In the genomic region with DNA sequence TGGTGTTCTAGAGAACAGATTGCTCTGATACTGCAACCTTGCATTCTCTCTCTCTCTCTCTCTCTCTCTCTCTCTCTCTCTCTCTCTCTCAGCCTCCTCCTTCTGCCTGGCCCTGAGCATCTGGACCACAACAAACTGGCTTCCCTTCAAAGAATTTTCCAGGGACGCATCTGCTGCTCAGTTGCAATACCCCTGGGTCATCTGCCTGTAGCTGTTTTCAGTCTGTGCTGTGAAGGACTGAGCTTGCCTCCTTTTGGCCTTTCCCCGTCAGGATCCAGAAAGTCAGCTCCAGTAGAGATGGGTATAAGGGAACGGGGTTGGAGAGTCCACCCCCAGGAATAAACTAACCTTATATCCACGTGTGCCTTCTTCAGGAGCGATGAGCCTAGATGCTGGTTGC, we compare ENCODE assay signal across 14 mouse cellular contexts.
DNase-seq lines count a peak whose midpoint lies in the region; ATAC-seq and TF ChIP-seq lines count a peak whose summit lies in the region.
"Had no signal": no experiment of that assay in that cellular context is flagged by ENCODE, and none has a peak within 500 bp of the region (broad histone marks: within the 10 kb centered on the region; RNA-seq: fewer than 3 reads in every experiment).

No protein-coding gene starts in this region.

- no peak overlapping the region for H3K4me2 ChIP-seq in limb, embryonic 14.5 days (replicated peaks; ENCODE audit: low read depth, low read length, severe bottlenecking)
- H3K4me2 ChIP-seq: kidney, embryonic 15.5 days; liver, embryonic 13.5 days had no signal

- DNase-seq in gastrocnemius, adult 18-20 months (ENCODE audit: low spot score), result peak; percentile 30
- no peak for DNase-seq in gastrocnemius, postnatal 10 days
- no peak for DNase-seq in limb, embryonic 14.5 days (ENCODE audit: low spot score)
- no peak for DNase-seq in limb, embryonic 10.5 days (ENCODE audit: low spot score)
- peak; percentile 75 for DNase-seq in MN1 (ENCODE audit: low spot score)
- peak; percentile 60 for DNase-seq in brain, embryonic 14.5 days (ENCODE audit: low read depth)
- no peak for DNase-seq in urinary bladder, adult 18-20 months (ENCODE audit: low spot score in 2 of 2)
- DNase-seq in kidney, postnatal 14 days, result no peak
- DNase-seq: cerebellum, adult 9-10 months; layer of hippocampus, adult 9-11 months; liver, embryonic 13.5 days; lung, postnatal 10 days had no signal

- H3K27me3 ChIP-seq in limb, embryonic 14.5 days (ENCODE audit: control insufficient read depth, insufficient read depth, low read length), result no peaks in the 10 kb centered on the region
- H3K27me3 ChIP-seq in limb, embryonic 10.5 days (ENCODE audit: low read depth, poor library complexity, severe bottlenecking), result no peaks in the 10 kb centered on the region
- H3K27me3 ChIP-seq: kidney, embryonic 15.5 days; liver, embryonic 13.5 days; neural tube, embryonic 13.5 days had no signal

- H3K36me3 ChIP-seq in limb, embryonic 14.5 days (ENCODE audit: control insufficient read depth, insufficient read depth, low read length), result no peaks in the 10 kb centered on the region
- H3K36me3 ChIP-seq in limb, embryonic 10.5 days, result no peaks in the 10 kb centered on the region
- H3K36me3 ChIP-seq: kidney, embryonic 15.5 days; liver, embryonic 13.5 days; neural tube, embryonic 13.5 days had no signal

- no peak overlapping the region for H3K27ac ChIP-seq in limb, embryonic 14.5 days (replicated peaks; ENCODE audit: low read depth, low read length)
- no peak overlapping the region for H3K27ac ChIP-seq in limb, embryonic 10.5 days
- H3K27ac ChIP-seq: kidney, embryonic 15.5 days; liver, embryonic 13.5 days; neural tube, embryonic 13.5 days had no signal

- no peaks in the 10 kb centered on the region for H3K9me3 ChIP-seq in limb, embryonic 14.5 days (ENCODE audit: control insufficient read depth, low read length)
- no peaks in the 10 kb centered on the region for H3K9me3 ChIP-seq in limb, embryonic 10.5 days (replicated peaks)
- H3K9me3 ChIP-seq: kidney, embryonic 15.5 days; liver, embryonic 13.5 days; neural tube, embryonic 13.5 days had no signal

- peaks cover 14% of the 10 kb centered on the region for H3K4me1 ChIP-seq in limb, embryonic 14.5 days (ENCODE audit: control insufficient read depth, insufficient read depth, low read length)
- no peaks in the 10 kb centered on the region; the same call in 1 of the 2 replicates for H3K4me1 ChIP-seq in limb, embryonic 10.5 days

- no peak overlapping the region for H3K4me3 ChIP-seq in limb, embryonic 14.5 days (replicated peaks; ENCODE audit: low read length)
- H3K4me3 ChIP-seq in limb, embryonic 10.5 days, result no peak overlapping the region
- H3K4me3 ChIP-seq: kidney, embryonic 15.5 days; liver, embryonic 13.5 days; neural tube, embryonic 13.5 days had no signal

- no peak for TF ChIP-seq CTCF in brain, embryonic 14.5 days (IDR thresholded peaks at IDR 0.05; ENCODE audit: borderline replicate concordance, extremely low read depth, insufficient read depth, insufficient read length)

- H3K9ac ChIP-seq in limb, embryonic 14.5 days (ENCODE audit: low read depth, low read length, severe bottlenecking), result no peak overlapping the region
- H3K9ac ChIP-seq: kidney, embryonic 15.5 days; liver, embryonic 13.5 days; neural tube, embryonic 13.5 days had no signal

- 71% methylated on average over 5 of the region's 5 CpGs for WGBS in limb, embryonic 14.5 days
- WGBS in limb, embryonic 10.5 days, result 86% methylated on average over 5 of the region's 5 CpGs

- ATAC-seq in limb, embryonic 14.5 days (ENCODE audit: low FRiP score, low read depth), result peak; percentile 42; the same call in 1 of the 2 replicates

- no peak for TF ChIP-seq POLR2A in limb, embryonic 14.5 days (IDR thresholded peaks at IDR 0.05; ENCODE audit: borderline replicate concordance, extremely low read depth, insufficient read depth, insufficient read length)
- no peak for TF ChIP-seq POLR2A in brain, embryonic 14.5 days (IDR thresholded peaks at IDR 0.05; ENCODE audit: borderline replicate concordance, extremely low read depth, insufficient read depth, insufficient read length, poor library complexity, severe bottlenecking)

Comparison
In these comparisons a context has a peak if more than half of its experiments do, and no peak if none do; other contexts are left out.
1. DNase-seq: peak in gastrocnemius, adult 18-20 months (single experiment), MN1 (single experiment) and brain, embryonic 14.5 days (single experiment); none in gastrocnemius, postnatal 10 days (single experiment), limb, embryonic 14.5 days (single experiment), limb, embryonic 10.5 days (single experiment), urinary bladder, adult 18-20 months (0 of 2) and kidney, postnatal 14 days (single experiment).